Mouse (Mus musculus) midbrain, embryonic 13.5 days (tissue): ENCODE data around the gene Nufip1. TPM values are rescaled to one million over a fixed set of nuclear protein-coding genes. Genes with fewer than 3 reads are reported as not detected.

Experiments
- ATAC-seq: fragments of 200-750 bp; cut with Nextera tagmentation; 2 replicates; pipeline ENCODE4 v1.8.0; 2017; ENCODE audit warnings: mild to moderate bottlenecking, moderate TSS enrichment, moderate library complexity
- H3K27ac ChIP-seq: fragments of 300-500 bp; sonication (generic); 2 replicates; pipeline ENCODE4 v1.5.1; 2015; ENCODE audit warnings: inconsistent platforms, mild to moderate bottlenecking, moderate library complexity
- H3K27me3 ChIP-seq: fragments of 300-500 bp; sonication (generic); 2 replicates; pipeline ENCODE4 v1.6.1; 2015; ENCODE audit warnings: mild to moderate bottlenecking, inconsistent platforms
- H3K36me3 ChIP-seq: fragments of 300-500 bp; sonication (generic); 2 replicates; pipeline ENCODE4 v1.6.1; 2015; ENCODE audit warnings: mild to moderate bottlenecking, inconsistent platforms
- H3K4me1 ChIP-seq: fragments of 300-500 bp; sonication (generic); replicated peaks from 2 replicates; pipeline ENCODE4 v1.6.1; 2015; ENCODE audit warnings: inconsistent platforms
- H3K4me2 ChIP-seq: fragments of 300-500 bp; sonication (generic); replicated peaks from 2 replicates; pipeline ENCODE4 v1.6.1; 2015; ENCODE audit warnings: moderate library complexity, mild to moderate bottlenecking, inconsistent platforms
- H3K4me3 ChIP-seq: fragments of 300-500 bp; sonication (generic); replicated peaks from 2 replicates; pipeline ENCODE4 v1.5.1; 2015; ENCODE audit warnings: mild to moderate bottlenecking, inconsistent platforms
- H3K9ac ChIP-seq: fragments of 300-500 bp; sonication (generic); replicated peaks from 2 replicates; pipeline ENCODE4 v1.6.1; 2015; ENCODE audit warnings: mild to moderate bottlenecking, inconsistent platforms
- H3K9me3 ChIP-seq: fragments of 300-500 bp; sonication (generic); 2 replicates; pipeline ENCODE4 v1.6.1; 2016; ENCODE audit warnings: mild to moderate bottlenecking, inconsistent platforms
- WGBS: fragments of 180-500 bp; shearing (Covaris S2); methylation state at CpG from one replicate; pipeline ENCODE4 v1.1.7; 2015; 5-methylcytosine and 5-hydroxymethylcytosine counted together
- polyA plus RNA-seq: library from polyadenylated mRNA; unstranded; fragments of >200 nt; fragmentation: Nextera tagmentation; extraction: Ambion mirVana; gene quantifications from 2 replicates; pipeline ENCODE4 v1.2.1, GENCODE M21; 2015

Nufip1 gene
- polyA plus RNA-seq, result 13.7 and 14.9 TPM in 2 replicates

DNA sequence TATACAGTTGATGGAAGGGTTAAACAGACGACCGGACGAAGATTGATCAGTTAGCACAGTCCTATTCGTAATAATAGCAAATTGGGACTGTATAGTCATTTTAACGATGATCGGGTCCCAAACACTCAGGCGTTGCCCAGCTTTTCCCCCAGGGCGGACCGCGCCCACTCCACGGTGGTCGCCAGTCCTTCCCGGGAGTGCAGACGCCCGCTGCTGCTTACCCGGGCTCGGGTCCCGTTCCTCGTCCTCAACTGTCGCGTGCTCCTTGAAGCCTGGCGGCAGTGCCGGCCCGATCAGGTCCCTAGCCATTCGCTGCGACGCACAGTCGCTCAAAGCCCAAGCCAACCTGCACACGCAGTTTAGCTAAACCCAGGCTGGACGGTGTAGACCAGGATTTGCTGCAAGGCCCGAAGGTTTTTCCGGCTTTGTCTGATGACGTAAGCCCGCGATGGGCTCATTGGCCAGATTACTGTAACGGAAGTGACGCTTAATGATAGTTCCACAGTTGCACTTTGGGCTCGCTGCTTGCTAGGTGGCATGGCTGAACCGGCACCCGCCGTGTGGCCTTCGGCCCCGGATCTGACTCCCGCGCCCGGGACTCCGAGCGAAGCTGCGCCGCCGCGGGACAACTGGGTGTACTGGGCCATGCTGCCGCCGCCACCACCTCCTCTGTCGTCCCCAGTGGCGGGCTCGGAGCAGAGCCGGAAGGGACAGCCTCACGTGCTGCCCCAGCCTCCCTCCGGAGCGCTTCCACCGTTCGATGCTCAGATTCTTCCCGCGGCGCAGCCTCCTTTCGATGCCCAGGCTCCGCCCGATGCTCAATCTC is at the start of gene Nufip1, which contains the start of gene Gpalpp1:
Nufip1 (plus strand) TSS at position 496 of the 826 bp plus-strand sequence.
Gpalpp1 (minus strand) TSS at position 365 of the 826 bp plus-strand sequence.
- ATAC-seq, result peak; percentile 99
- WGBS, result under 1% methylated on average over 69 of the region's 69 CpGs
- H3K27me3 ChIP-seq, result no peaks in the 10 kb centered on the region

DNA sequence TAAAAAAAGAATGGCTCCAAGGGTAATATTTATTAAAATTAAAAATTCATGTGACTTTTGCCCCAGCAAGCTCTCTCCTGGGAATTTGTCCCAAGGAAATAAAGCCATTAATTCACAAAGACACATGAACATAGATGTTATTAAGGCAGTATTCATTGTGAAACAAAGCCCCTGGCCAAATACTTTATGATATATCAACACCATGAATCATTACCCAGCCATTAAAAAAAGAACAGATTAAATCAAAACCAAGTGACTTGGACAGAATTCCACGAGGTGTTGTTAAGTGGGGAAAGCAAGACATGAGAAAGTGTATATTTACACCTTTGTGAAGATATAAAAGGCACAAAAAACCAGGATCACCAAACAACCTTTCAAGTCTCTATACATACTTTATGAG is 43.5 kb upstream of the Nufip1 start:
- H3K4me3 ChIP-seq, result no peak overlapping the region
- 64% methylated on average over 1 of the region's 1 CpGs for WGBS
- no peak for ATAC-seq

More for the DNA sequence above, at the start of gene Nufip1, which contains the start of gene Gpalpp1:
- H3K9ac ChIP-seq, result peak within 1 kb of the TSS; percentile 83
- peak within 1 kb of the TSS; percentile 91 for H3K4me3 ChIP-seq
- H3K27ac ChIP-seq, result peak within 1 kb of the TSS; percentile 77
- H3K4me2 ChIP-seq, result peak within 1 kb of the TSS; percentile 95
- H3K4me1 ChIP-seq, result peaks cover 27% of the 10 kb centered on the region
- peaks cover 25% of the 10 kb centered on the region for H3K36me3 ChIP-seq
- H3K9me3 ChIP-seq, result no peaks in the 10 kb centered on the region

GRCm38 (mm10) chr14:76068296-76068695 is 42.4 kb upstream of the Nufip1 start:
- ATAC-seq, result no peak
- Histone ChIP-seq H3K4me1 (peaks cover 8% of the 10 kb centered on the region; the same call in 1 of the 2 replicates), H3K9me3 (no peaks in the 10 kb centered on the region), H3K27me3 (no peaks in the 10 kb centered on the region), H3K27ac (peak overlapping the region; percentile 56; the same call in 1 of the 2 replicates), H3K4me2 (no peak overlapping the region), H3K4me3 (no peak overlapping the region), H3K36me3 (no peaks in the 10 kb centered on the region), H3K9ac (no peak overlapping the region)
- WGBS, result 71% methylated on average over 4 of the region's 4 CpGs

More for the DNA sequence above, 43.5 kb upstream of the Nufip1 start:
- Histone ChIP-seq H3K27ac (no peak overlapping the region), H3K4me1 (peaks cover 8% of the 10 kb centered on the region; the same call in 1 of the 2 replicates), H3K27me3 (no peaks in the 10 kb centered on the region), H3K9ac (no peak overlapping the region), H3K36me3 (no peaks in the 10 kb centered on the region), H3K9me3 (no peaks in the 10 kb centered on the region), H3K4me2 (no peak overlapping the region)

- WGBS, result 57% methylated on average over 4 of the region's 4 CpGs
- Histone ChIP-seq H3K4me3 (no peak overlapping the region), H3K4me2 (no peak overlapping the region), H3K4me1 (peaks cover 8% of the 10 kb centered on the region; the same call in 1 of the 2 replicates), H3K9ac (no peak overlapping the region), H3K27me3 (no peaks in the 10 kb centered on the region), H3K9me3 (no peaks in the 10 kb centered on the region), H3K27ac (peak overlapping the region; percentile 56), H3K36me3 (no peaks in the 10 kb centered on the region)
- ATAC-seq, result no peak
Observed at GRCm38 (mm10) chr14:76069296-76069695, 41.4 kb upstream of the Nufip1 start.

GRCm38 (mm10) chr14:76072626-76073025 is 38.1 kb upstream of the Nufip1 start:
- H3K36me3 ChIP-seq, result no peaks in the 10 kb centered on the region
- H3K27ac ChIP-seq, result no peak overlapping the region
- peaks cover 22% of the 10 kb centered on the region for H3K4me1 ChIP-seq
- H3K9me3 ChIP-seq, result no peaks in the 10 kb centered on the region
- WGBS, result 71% methylated on average over 2 of the region's 2 CpGs
- ATAC-seq, result no peak
- H3K9ac ChIP-seq, result no peak overlapping the region
- no peak overlapping the region for H3K4me2 ChIP-seq
- H3K4me3 ChIP-seq, result no peak overlapping the region
- H3K27me3 ChIP-seq, result no peaks in the 10 kb centered on the region

DNA sequence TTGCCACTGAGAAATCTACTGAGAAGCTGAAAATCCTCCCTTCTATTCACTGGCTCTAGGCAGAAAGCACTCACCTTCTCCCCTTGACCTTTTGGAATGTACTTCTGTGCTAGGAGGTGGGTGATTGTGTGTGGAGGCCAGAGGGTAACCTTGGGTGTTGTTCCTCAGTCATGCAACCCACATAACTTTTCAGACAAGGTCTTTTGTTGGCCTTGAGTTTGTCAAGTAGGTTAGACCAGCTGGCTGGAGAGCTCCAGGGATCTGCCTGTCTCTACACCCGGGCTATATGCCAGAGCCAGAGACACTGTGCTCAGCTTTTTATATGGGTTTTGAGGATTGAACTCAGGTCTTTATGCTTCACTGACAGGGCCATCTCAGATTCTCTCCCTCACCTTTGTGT is 36.5 kb upstream of the Nufip1 start:
- Histone ChIP-seq H3K27ac (no peak overlapping the region), H3K27me3 (peaks cover 5% of the 10 kb centered on the region; the same call in 1 of the 2 replicates), H3K4me1 (peaks cover 19% of the 10 kb centered on the region), H3K9ac (no peak overlapping the region), H3K4me2 (no peak overlapping the region), H3K4me3 (no peak overlapping the region), H3K9me3 (no peaks in the 10 kb centered on the region), H3K36me3 (no peaks in the 10 kb centered on the region)
- 100% methylated on average over 1 of the region's 1 CpGs for WGBS
- no peak for ATAC-seq

- Histone ChIP-seq H3K27ac (peak overlapping the region; percentile 35), H3K27me3 (peaks cover 5% of the 10 kb centered on the region; the same call in 1 of the 2 replicates), H3K9me3 (no peaks in the 10 kb centered on the region), H3K4me3 (no peak overlapping the region), H3K4me1 (peaks cover 14% of the 10 kb centered on the region), H3K9ac (no peak overlapping the region), H3K4me2 (no peak overlapping the region), H3K36me3 (no peaks in the 10 kb centered on the region)
- no peak for ATAC-seq
- WGBS, result 47% methylated on average over 4 of the region's 4 CpGs
Observed at GRCm38 (mm10) chr14:76075721-76076120, 35.0 kb upstream of the Nufip1 start.

DNA sequence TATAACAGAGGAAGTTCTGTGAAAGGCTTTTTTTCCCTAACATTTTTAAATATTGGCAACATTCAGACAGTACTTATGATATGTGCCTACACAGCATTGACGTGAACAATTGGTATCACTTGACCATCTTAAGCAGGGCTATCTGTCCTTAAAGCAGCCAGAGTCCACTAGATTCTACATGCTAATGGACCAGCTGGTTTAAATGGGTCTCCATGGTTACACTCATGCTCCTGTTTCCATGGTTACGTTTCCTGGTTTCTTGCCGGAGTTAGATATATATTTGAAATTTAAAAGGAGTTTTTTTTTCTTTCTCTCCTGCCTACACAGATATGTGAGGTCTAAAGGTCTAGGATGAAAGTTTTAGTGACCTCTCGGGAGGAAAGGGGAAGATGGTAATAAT is 34.1 kb upstream of the Nufip1 start:
- 33% methylated on average over 4 of the region's 4 CpGs for WGBS

GRCm38 (mm10) chr14:76077088-76077491 is 33.6 kb upstream of the Nufip1 start:
- Histone ChIP-seq H3K27ac (peak overlapping the region; percentile 72), H3K9ac (no peak overlapping the region), H3K27me3 (peaks cover 5% of the 10 kb centered on the region; the same call in 1 of the 2 replicates), H3K9me3 (no peaks in the 10 kb centered on the region), H3K4me1 (peaks cover 14% of the 10 kb centered on the region), H3K4me2 (peak overlapping the region; percentile 27), H3K4me3 (no peak overlapping the region), H3K36me3 (no peaks in the 10 kb centered on the region)
- WGBS, result 47% methylated on average over 9 of the region's 9 CpGs
- peak; percentile 75 for ATAC-seq

More for the DNA sequence above, 34.1 kb upstream of the Nufip1 start:
- peak; percentile 65 for ATAC-seq
- Histone ChIP-seq H3K4me2 (peak overlapping the region; percentile 27), H3K27me3 (peaks cover 5% of the 10 kb centered on the region; the same call in 1 of the 2 replicates), H3K27ac (peak overlapping the region; percentile 72), H3K9me3 (no peaks in the 10 kb centered on the region), H3K4me1 (peaks cover 14% of the 10 kb centered on the region), H3K9ac (no peak overlapping the region), H3K4me3 (no peak overlapping the region), H3K36me3 (no peaks in the 10 kb centered on the region)

GRCm38 (mm10) chr14:76081451-76081850 is 29.2 kb upstream of the Nufip1 start:
- no peak overlapping the region for H3K27ac ChIP-seq
- 67% methylated on average over 11 of the region's 11 CpGs for WGBS
- no peak overlapping the region for H3K4me2 ChIP-seq
- H3K36me3 ChIP-seq, result peaks cover 3% of the 10 kb centered on the region; the same call in 1 of the 2 replicates
- no peak for ATAC-seq
- H3K4me3 ChIP-seq, result no peak overlapping the region
- H3K4me1 ChIP-seq, result peaks cover 7% of the 10 kb centered on the region
- H3K27me3 ChIP-seq, result peaks cover 5% of the 10 kb centered on the region; the same call in 1 of the 2 replicates
- H3K9ac ChIP-seq, result no peak overlapping the region
- no peaks in the 10 kb centered on the region for H3K9me3 ChIP-seq

DNA sequence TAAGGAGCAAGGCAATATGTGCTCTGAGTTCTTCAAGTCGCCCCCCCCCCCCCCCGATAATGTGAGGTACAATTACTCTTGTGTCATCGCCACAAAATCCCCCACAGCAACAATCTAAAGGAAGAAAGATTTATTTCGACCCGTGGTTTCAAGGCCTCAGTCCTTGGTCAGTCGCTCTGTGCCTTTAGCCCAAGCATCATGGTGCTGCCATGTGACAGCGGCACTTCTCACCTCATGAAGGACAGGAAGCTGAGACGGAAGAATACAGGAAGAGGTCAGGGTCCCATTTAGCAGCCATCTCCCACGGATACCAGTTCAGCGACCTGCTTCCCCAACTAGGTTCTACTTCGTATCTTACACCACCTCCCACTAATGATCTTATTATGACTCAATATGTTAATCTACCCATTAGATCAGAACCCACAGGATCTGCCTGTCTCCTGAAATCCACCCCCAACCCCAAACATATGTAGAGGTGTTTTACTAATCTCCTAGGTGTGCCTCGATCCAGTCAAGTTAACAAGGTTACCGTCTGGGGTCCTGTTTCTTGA is 28.5 kb upstream of the Nufip1 start:
- H3K4me3 ChIP-seq, result no peak overlapping the region
- no peak overlapping the region for H3K9ac ChIP-seq
- H3K27me3 ChIP-seq, result peaks cover 5% of the 10 kb centered on the region; the same call in 1 of the 2 replicates
- H3K27ac ChIP-seq, result no peak overlapping the region
- ATAC-seq, result no peak
- peaks cover 5% of the 10 kb centered on the region; the same call in 1 of the 2 replicates for H3K36me3 ChIP-seq
- peaks cover under 1% of the 10 kb centered on the region; the same call in 1 of the 2 replicates for H3K4me1 ChIP-seq
- no peak overlapping the region for H3K4me2 ChIP-seq
- WGBS, result 90% methylated on average over 13 of the region's 13 CpGs
- no peaks in the 10 kb centered on the region for H3K9me3 ChIP-seq

DNA sequence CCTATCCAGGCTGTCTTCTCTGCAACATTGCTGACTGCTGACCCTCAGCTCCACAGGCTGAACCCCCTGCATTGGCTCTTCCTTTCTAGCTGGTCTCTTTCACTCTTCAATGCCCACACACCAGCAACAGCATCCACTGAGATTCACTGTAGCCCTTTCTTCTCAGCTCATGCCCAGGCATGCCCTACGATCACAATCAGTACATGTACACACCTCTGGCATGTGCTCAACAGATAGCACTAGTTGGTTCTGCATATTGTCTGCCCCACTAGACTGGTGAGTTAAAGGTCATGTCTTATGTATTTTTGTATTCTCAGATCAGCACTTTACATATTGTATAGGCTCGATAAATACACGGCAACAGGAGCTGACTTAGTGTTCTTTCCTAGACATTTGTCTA is 26.5 kb upstream of the Nufip1 start:
- H3K4me1 ChIP-seq, result no peaks in the 10 kb centered on the region
- no peak overlapping the region for H3K9ac ChIP-seq
- 90% methylated on average over 3 of the region's 3 CpGs for WGBS
- H3K36me3 ChIP-seq, result peaks cover 12% of the 10 kb centered on the region
- no peak for ATAC-seq
- no peak overlapping the region for H3K4me3 ChIP-seq
- H3K27me3 ChIP-seq, result no peaks in the 10 kb centered on the region
- no peaks in the 10 kb centered on the region for H3K9me3 ChIP-seq
- no peak overlapping the region for H3K27ac ChIP-seq
- H3K4me2 ChIP-seq, result no peak overlapping the region
